Mouse (Mus musculus) heart, adult 2 months (tissue): ENCODE measurements at regions not wholly inside any gene's neighbourhood (a gene's known extent, or its start where the extent isn't known, plus 50 kb on each side); places are given as distances from the start of the nearest gene placed in this dataset.

Source experiments
- DNase-seq, 2 experiments: peaks; one replicate each; pipeline ENCODE4 v3.0.0; 2021
- H3K27ac ChIP-seq: fragments of 200-600 bp; 2 replicates; pipeline ENCODE4 v1.8.1; 2022
- H3K27me3 ChIP-seq: fragments of 200-500 bp; 2 replicates; pipeline ENCODE4 v1.6.1; 2012; ENCODE audit warnings: mild to moderate bottlenecking, low read length, inconsistent platforms, mixed read lengths; ENCODE audit not compliant: control insufficient read depth, insufficient read depth
- H3K36me3 ChIP-seq: fragments of 200-500 bp; 2 replicates; pipeline ENCODE4 v1.6.1; 2012; ENCODE audit warnings: low read length, inconsistent platforms; ENCODE audit not compliant: control insufficient read depth, insufficient read depth
- H3K4me1 ChIP-seq: fragments of 200-500 bp; 2 replicates; pipeline ENCODE4 v1.6.1; 2011; ENCODE audit warnings: low read length; ENCODE audit not compliant: control insufficient read depth, insufficient read depth
- H3K4me3 ChIP-seq: fragments of 200-600 bp; 2 replicates; pipeline ENCODE4 v1.8.1; 2022
- H3K79me2 ChIP-seq: fragments of 200-500 bp; replicated peaks from 2 replicates; pipeline ENCODE4 v1.6.1; 2012; ENCODE audit warnings: mild to moderate bottlenecking, inconsistent platforms, low read length, moderate library complexity, mixed read lengths; ENCODE audit not compliant: control insufficient read depth, insufficient read depth
- H3K9ac ChIP-seq: fragments of 200-500 bp; 2 replicates; pipeline ENCODE4 v1.6.1; 2012; ENCODE audit warnings: low read depth, mild to moderate bottlenecking, control low read depth, inconsistent platforms, low read length, mixed read lengths
- CTCF ChIP-seq: fragments of 200-600 bp; IDR thresholded peaks from 2 replicates; pipeline ENCODE4 v1.8.1; 2022; ENCODE audit warnings: antibody characterized with exemption, mild to moderate bottlenecking, moderate library complexity
- EP300 ChIP-seq: fragments of 200-500 bp; IDR thresholded peaks from 2 replicates; pipeline ENCODE4 v1.6.1; 2011; ENCODE audit warnings: low read depth, low read length, control low read depth; ENCODE audit not compliant: insufficient read depth
- POLR2A ChIP-seq: fragments of 200-500 bp; IDR thresholded peaks from 2 replicates; pipeline ENCODE4 v1.6.1; 2011; ENCODE audit warnings: mild to moderate bottlenecking, low read depth, low read length, control low read depth; ENCODE audit not compliant: insufficient read depth
- WGBS: fragments of 180-500 bp; shearing (Covaris S2); methylation state at CpG from one replicate; pipeline ENCODE4 v1.1.7; 2018; 5-methylcytosine and 5-hydroxymethylcytosine counted together
- intact Hi-C: fragments of 180-260 bp; cut with DNase I; formaldehyde crosslinking; loops from one replicate; pipeline ENCODE4 v1.15.1; 2025

DNA sequence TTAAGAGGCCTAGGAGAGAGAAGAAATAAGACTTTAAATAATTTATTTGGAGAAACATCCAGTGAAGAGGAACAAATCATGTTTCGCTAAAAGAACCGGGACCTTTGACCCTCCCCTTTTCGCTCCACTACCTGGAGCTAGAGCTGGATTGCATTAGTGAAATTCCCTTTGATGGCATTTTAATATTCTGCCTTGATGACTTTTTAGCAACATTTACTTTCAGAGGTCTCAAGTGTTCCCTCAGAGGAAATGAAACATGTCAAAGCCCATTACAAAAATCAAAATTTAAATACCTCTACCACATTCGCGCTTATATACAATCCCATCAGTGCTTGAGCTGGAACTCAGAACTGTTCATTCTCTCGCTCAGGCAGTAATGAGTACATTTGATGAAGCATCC lies 297.0 kb upstream of the Gm10295 start:
- Histone ChIP-seq H3K36me3 (no peaks in the 10 kb centered on the region), H3K27me3 (no peaks in the 10 kb centered on the region), H3K4me1 (no peaks in the 10 kb centered on the region), H3K79me2 (no peaks in the 10 kb centered on the region), H3K9ac (no peak overlapping the region), H3K27ac (no peak overlapping the region), H3K4me3 (no peak overlapping the region)
- WGBS = 92% methylated on average over 6 of the region's 6 CpGs
- DNase-seq = no peak
- TF ChIP-seq EP300 = no peak
- no peak for TF ChIP-seq POLR2A
- no peak for TF ChIP-seq CTCF
- intact Hi-C loops = no loop called here

DNA sequence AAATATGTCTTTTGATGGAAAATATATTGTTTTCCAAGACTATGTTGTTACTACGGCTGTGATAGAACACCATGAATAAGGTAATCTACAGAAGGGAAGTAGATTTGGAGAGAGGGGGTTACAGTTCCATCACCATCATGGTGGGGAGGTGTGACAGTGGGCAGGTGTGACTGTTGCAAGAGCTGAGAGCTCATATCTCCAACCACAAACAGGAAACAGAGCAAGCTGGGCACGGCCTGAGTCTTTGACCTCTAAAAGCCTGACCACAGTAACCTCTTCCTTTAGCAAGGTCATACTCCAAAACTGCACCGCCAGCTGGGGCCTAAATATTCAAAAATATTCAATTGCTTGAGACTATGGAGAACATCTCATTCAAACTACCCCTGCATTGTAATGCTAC lies 295.7 kb upstream of the Gm10295 start:
- Histone ChIP-seq H3K36me3 (no peaks in the 10 kb centered on the region), H3K79me2 (no peaks in the 10 kb centered on the region), H3K9ac (no peak overlapping the region), H3K4me3 (no peak overlapping the region), H3K27me3 (no peaks in the 10 kb centered on the region), H3K27ac (no peak overlapping the region), H3K4me1 (no peaks in the 10 kb centered on the region)
- DNase-seq = no peak
- TF ChIP-seq POLR2A = no peak
- no peak for TF ChIP-seq EP300
- TF ChIP-seq CTCF = no peak
- 70% methylated on average over 3 of the region's 3 CpGs for WGBS
- intact Hi-C loops = no loop called here

DNA sequence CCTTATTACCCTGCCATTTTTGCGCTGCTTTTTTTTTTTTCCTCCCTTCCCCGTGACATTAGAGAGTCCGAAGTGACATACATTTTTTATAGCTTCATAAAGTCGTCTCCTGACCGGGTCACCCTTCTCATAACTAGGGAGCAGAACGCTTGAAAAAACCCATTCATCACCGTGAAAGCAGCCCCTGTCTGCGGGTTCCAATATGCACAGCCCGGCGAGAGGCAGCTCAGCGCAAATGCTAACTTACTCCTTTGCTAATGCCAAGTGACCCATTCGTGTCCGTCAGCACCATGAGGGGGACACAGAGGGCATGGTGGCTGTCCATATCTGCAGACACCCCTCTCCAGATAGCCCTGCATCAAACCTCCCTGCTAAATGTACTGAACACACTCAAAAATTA lies 271.8 kb upstream of the Gm10295 start:
- Histone ChIP-seq H3K27me3 (no peaks in the 10 kb centered on the region), H3K79me2 (no peaks in the 10 kb centered on the region), H3K27ac (no peak overlapping the region), H3K4me3 (no peak overlapping the region), H3K9ac (no peak overlapping the region), H3K4me1 (no peaks in the 10 kb centered on the region), H3K36me3 (no peaks in the 10 kb centered on the region)
- intact Hi-C loops = no loop called here
- no peak for DNase-seq
- WGBS = 80% methylated on average over 13 of the region's 13 CpGs
- TF ChIP-seq POLR2A (no peak), CTCF (no peak), EP300 (no peak)

DNA sequence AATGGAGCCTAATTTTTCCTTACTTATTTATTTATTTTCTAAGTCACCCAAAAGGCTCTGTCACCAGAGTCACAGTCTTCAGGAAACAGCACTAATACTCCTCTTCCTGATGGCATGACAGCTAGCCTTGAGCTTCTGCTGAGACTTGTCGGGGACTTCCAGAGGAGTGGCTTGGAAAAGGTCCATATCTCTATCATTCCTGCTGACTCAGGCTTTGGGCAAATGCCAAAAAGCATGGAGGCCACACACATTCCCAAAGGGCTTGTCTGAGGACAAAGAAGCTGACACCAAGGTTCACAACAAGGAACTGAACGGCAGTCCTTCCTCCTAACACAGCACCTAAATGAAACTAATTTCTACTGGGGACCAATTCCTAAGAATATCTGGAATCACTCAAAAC lies 251.9 kb upstream of the Gm10295 start:
- Histone ChIP-seq H3K4me3 (no peak overlapping the region), H3K79me2 (no peaks in the 10 kb centered on the region), H3K27me3 (no peaks in the 10 kb centered on the region), H3K4me1 (peaks cover 2% of the 10 kb centered on the region; the same call in 1 of the 2 replicates), H3K27ac (no peak overlapping the region), H3K9ac (no peak overlapping the region), H3K36me3 (no peaks in the 10 kb centered on the region)
- WGBS = 3% methylated on average over 2 of the region's 2 CpGs
- peak; percentile 55 to 67 for DNase-seq
- intact Hi-C loops = loop anchor here (1.0 kb wide), 1 partner anchor 102 kb away; no protein-coding TSS in a partner anchor
- no peak for TF ChIP-seq POLR2A
- TF ChIP-seq CTCF = no peak

- intact Hi-C loops = no loop called here
- Histone ChIP-seq H3K9ac (no peak overlapping the region), H3K36me3 (no peaks in the 10 kb centered on the region), H3K27me3 (no peaks in the 10 kb centered on the region), H3K79me2 (no peaks in the 10 kb centered on the region), H3K4me1 (no peaks in the 10 kb centered on the region; the same call in none of the 2 replicates), H3K27ac (no peak overlapping the region), H3K4me3 (no peak overlapping the region)
- 63% methylated on average over 3 of the region's 3 CpGs for WGBS
- TF ChIP-seq POLR2A (no peak), CTCF (no peak), EP300 (no peak)
- no peak for DNase-seq
Measured at GRCm38 (mm10) chr7:71596780-71597179, 245.5 kb upstream of the Gm10295 start.

DNA sequence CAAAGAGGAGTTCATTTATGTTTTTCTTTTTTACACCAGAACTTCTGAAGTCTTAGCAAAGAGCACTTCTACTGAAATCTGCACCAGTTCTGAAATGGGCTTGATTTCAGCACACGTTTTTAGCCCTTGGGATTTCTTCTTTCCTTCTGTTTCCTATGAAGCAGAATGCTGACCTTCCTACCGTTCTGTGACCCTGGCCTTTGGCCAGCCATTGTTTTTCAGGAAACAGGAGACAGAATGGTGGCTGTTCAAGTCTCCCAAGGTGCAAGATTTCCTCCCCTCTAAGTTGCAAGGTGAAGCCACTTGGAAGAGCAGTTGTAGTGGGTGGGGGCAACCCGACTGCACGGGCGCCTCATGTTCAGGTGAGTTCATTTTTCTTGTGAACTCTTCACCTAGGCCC lies 236.3 kb upstream of the Gm10295 start:
- Histone ChIP-seq H3K27ac (no peak overlapping the region), H3K9ac (no peak overlapping the region), H3K79me2 (no peaks in the 10 kb centered on the region), H3K36me3 (peaks cover 7% of the 10 kb centered on the region; the same call in 1 of the 2 replicates), H3K4me1 (peaks cover 2% of the 10 kb centered on the region), H3K27me3 (no peaks in the 10 kb centered on the region), H3K4me3 (no peak overlapping the region)
- intact Hi-C loops = loop anchor here (1.0 to 10.0 kb wide), 3 partner anchors 118 to 1223 kb away; partner anchors contain the start of gene Nr2f2
- TF ChIP-seq POLR2A (no peak), EP300 (peak; percentile 55; the same call in 1 of the 2 replicates)
- 35% methylated on average over 5 of the region's 5 CpGs for WGBS
- peak; percentile 45 to 61 for DNase-seq
